Mouse (Mus musculus) spleen, adult 2 months (tissue): ENCODE data around the gene Smarcc1.

Experiments used
- CTCF ChIP-seq: fragments of 200-500 bp; IDR thresholded peaks from 2 replicates; pipeline ENCODE4 v1.5.1; 2011; ENCODE audit warnings: mild to moderate bottlenecking, inconsistent platforms; ENCODE audit not compliant: insufficient read depth, insufficient read length, insufficient replicate concordance; ENCODE audit errors: extremely low read depth
- POLR2A ChIP-seq: fragments of 200-500 bp; IDR thresholded peaks from 2 replicates; pipeline ENCODE4 v1.6.1; 2011; ENCODE audit warnings: low read depth, low read length, inconsistent platforms

DNA sequence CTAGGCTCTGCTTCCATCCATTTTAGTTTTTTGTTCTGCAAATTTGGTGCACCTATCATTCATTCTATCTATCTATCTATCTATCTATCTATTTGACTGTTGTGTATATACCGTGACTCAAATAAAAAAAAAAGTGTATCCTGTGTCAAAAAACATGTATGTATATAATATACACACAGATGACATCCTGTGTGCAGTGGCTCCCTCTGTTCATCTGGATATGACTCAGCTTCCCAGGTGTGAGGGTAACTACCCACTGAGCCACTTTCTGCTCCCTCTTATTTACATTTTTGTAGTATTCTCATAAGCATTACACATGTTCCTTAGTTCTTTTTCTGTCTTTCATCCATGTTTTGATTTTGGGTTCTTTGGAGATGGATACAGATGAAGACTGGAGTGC lies 24.6 kb downstream of the Smarcc1 start:
- TF ChIP-seq CTCF = no peak
- TF ChIP-seq POLR2A = no peak
